Mouse (Mus musculus) hindbrain, embryonic 14.5 days (tissue): ENCODE data around the gene Pde11a. TPM values are rescaled to one million over a fixed set of nuclear protein-coding genes. Genes with fewer than 3 reads are reported as not detected.

Experiments used
- ATAC-seq: fragments of 200-750 bp; cut with Nextera tagmentation; 2 replicates; pipeline ENCODE4 v1.8.0; 2017; ENCODE audit warnings: moderate number of reproducible peaks, mild to moderate bottlenecking, moderate TSS enrichment, moderate library complexity; ENCODE audit not compliant: low FRiP score
- DNase-seq: peaks from one replicate; pipeline ENCODE4 v3.0.0-alpha.2; 2015; ENCODE audit warnings: low spot score
- H3K27ac ChIP-seq: fragments of 300-500 bp; sonication (generic); 2 replicates; pipeline ENCODE4 v1.5.1; 2014; ENCODE audit warnings: mild to moderate bottlenecking, moderate library complexity
- H3K27me3 ChIP-seq: fragments of 300-500 bp; sonication (generic); 2 replicates; pipeline ENCODE4 v1.6.1; 2014; ENCODE audit warnings: mild to moderate bottlenecking, low read length, mixed read lengths; ENCODE audit not compliant: control insufficient read depth, insufficient read depth
- H3K36me3 ChIP-seq: fragments of 300-500 bp; sonication (generic); replicated peaks from 2 replicates; pipeline ENCODE4 v1.6.1; 2014; ENCODE audit not compliant: control insufficient read depth, insufficient read depth
- H3K4me1 ChIP-seq: fragments of 300-500 bp; sonication (generic); replicated peaks from 2 replicates; pipeline ENCODE4 v1.6.1; 2014; ENCODE audit warnings: antibody characterized with exemption, low read length, mixed read lengths; ENCODE audit not compliant: control insufficient read depth, insufficient read depth
- H3K4me2 ChIP-seq: fragments of 300-500 bp; sonication (generic); replicated peaks from 2 replicates; pipeline ENCODE4 v1.6.1; 2014; ENCODE audit warnings: mild to moderate bottlenecking, moderate library complexity
- H3K4me3 ChIP-seq: fragments of 300-500 bp; sonication (generic); replicated peaks from 2 replicates; pipeline ENCODE4 v1.5.1; 2014; ENCODE audit warnings: mild to moderate bottlenecking, low read length
- H3K9ac ChIP-seq: fragments of 300-500 bp; sonication (generic); 2 replicates; pipeline ENCODE4 v1.6.1; 2014
- H3K9me3 ChIP-seq: fragments of 300-500 bp; sonication (generic); 2 replicates; pipeline ENCODE4 v1.6.1; 2016; ENCODE audit warnings: low read length; ENCODE audit not compliant: control insufficient read depth
- WGBS: fragments of 180-500 bp; shearing (Covaris S2); extraction: QIAGEN DNeasy Blood & Tissue Kit; methylation state at CpG from one replicate; pipeline ENCODE4 v1.1.7; 2014; 5-methylcytosine and 5-hydroxymethylcytosine counted together
- polyA plus RNA-seq: library from polyadenylated mRNA; unstranded; fragments of >200 nt; fragmentation: Nextera tagmentation; extraction: Ambion mirVana; gene quantifications from 2 replicates; pipeline ENCODE4 v1.2.1, GENCODE M21; 2014

Pde11a gene
- polyA plus RNA-seq, 1 experiment from 2014 or later = 1.7 TPM

GRCm38 (mm10) chr2:76050092-76050491 lies 288.5 kb downstream of the Pde11a start:
- WGBS = 69% methylated on average over 10 of the region's 10 CpGs
- no peak for ATAC-seq
- no peak overlapping the region for H3K4me3 ChIP-seq
- no peak for DNase-seq
- peaks cover 15% of the 10 kb centered on the region for H3K4me1 ChIP-seq
- H3K27me3 ChIP-seq = no peaks in the 10 kb centered on the region
- no peak overlapping the region for H3K9ac ChIP-seq
- no peak overlapping the region for H3K4me2 ChIP-seq
- no peaks in the 10 kb centered on the region for H3K36me3 ChIP-seq
- no peaks in the 10 kb centered on the region for H3K9me3 ChIP-seq
- no peak overlapping the region for H3K27ac ChIP-seq

- no peak overlapping the region for H3K27ac ChIP-seq
- no peaks in the 10 kb centered on the region for H3K27me3 ChIP-seq
- no peaks in the 10 kb centered on the region for H3K36me3 ChIP-seq
- no peak for ATAC-seq
- H3K4me3 ChIP-seq = no peak overlapping the region
- 84% methylated on average over 8 of the region's 8 CpGs for WGBS
- H3K4me1 ChIP-seq = peaks cover 13% of the 10 kb centered on the region
- no peaks in the 10 kb centered on the region for H3K9me3 ChIP-seq
- DNase-seq = no peak
- no peak overlapping the region for H3K9ac ChIP-seq
- H3K4me2 ChIP-seq = no peak overlapping the region
Observed at GRCm38 (mm10) chr2:76049529-76049928, 289.0 kb downstream of the Pde11a start.

GRCm38 (mm10) chr2:76047740-76048139 lies 290.8 kb downstream of the Pde11a start:
- Histone ChIP-seq H3K4me1 (0 out of 2 replicates have a peak, but pooled peaks cover 6% of the 10 kb centered on the region), H3K36me3 (no peaks in the 10 kb centered on the region), H3K4me3 (no peak overlapping the region), H3K27me3 (no peaks in the 10 kb centered on the region), H3K9me3 (no peaks in the 10 kb centered on the region), H3K27ac (no peak overlapping the region), H3K9ac (no peak overlapping the region), H3K4me2 (no peak overlapping the region)
- ATAC-seq (no peak), DNase-seq (no peak)
- 89% methylated on average over 12 of the region's 12 CpGs for WGBS

DNA sequence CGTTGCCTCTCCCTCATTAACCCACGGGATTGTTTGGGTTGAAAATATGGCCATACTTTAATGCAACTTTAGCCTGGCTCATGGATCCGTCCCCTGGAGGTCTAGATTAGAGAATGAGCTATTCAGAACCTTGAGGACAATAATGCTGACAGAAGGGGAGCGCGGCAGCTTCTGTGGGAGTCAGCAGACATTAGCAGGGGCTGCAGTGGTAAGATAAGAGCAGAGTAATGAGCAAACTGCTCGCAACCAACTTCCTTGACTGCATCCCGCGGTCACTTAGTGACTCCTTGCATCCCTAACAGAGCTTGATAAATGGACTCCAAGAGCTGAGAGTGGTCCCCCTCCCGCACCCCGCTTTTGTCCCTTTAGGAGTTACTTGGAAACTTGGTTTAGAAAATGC lies 296.4 kb downstream of the Pde11a start:
- H3K27ac ChIP-seq = no peak overlapping the region
- no peaks in the 10 kb centered on the region for H3K36me3 ChIP-seq
- H3K4me3 ChIP-seq = no peak overlapping the region
- H3K9ac ChIP-seq = no peak overlapping the region
- no peak overlapping the region for H3K4me2 ChIP-seq
- no peaks in the 10 kb centered on the region for H3K4me1 ChIP-seq
- DNase-seq (no peak), ATAC-seq (no peak)
- H3K9me3 ChIP-seq = no peaks in the 10 kb centered on the region
- no peaks in the 10 kb centered on the region for H3K27me3 ChIP-seq
- WGBS = 80% methylated on average over 10 of the region's 10 CpGs

GRCm38 (mm10) chr2:76040116-76040515 lies 298.5 kb downstream of the Pde11a start:
- WGBS = 94% methylated on average over 7 of the region's 7 CpGs
- H3K9ac ChIP-seq = no peak overlapping the region
- no peaks in the 10 kb centered on the region for H3K9me3 ChIP-seq
- ATAC-seq = no peak
- H3K4me2 ChIP-seq = no peak overlapping the region
- H3K27me3 ChIP-seq = no peaks in the 10 kb centered on the region
- H3K4me3 ChIP-seq = no peak overlapping the region
- no peaks in the 10 kb centered on the region for H3K36me3 ChIP-seq
- no peak overlapping the region for H3K27ac ChIP-seq
- DNase-seq = no peak
- no peaks in the 10 kb centered on the region for H3K4me1 ChIP-seq

- peak overlapping the region; percentile 95 for H3K27ac ChIP-seq
- no peak overlapping the region for H3K4me3 ChIP-seq
- H3K9me3 ChIP-seq = no peaks in the 10 kb centered on the region
- no peaks in the 10 kb centered on the region for H3K27me3 ChIP-seq
- H3K9ac ChIP-seq = peak overlapping the region; percentile 55
- 6% methylated on average over 8 of the region's 8 CpGs for WGBS
- DNase-seq (peak; percentile 57), ATAC-seq (peak; percentile 77)
- peaks cover 28% of the 10 kb centered on the region for H3K4me1 ChIP-seq
- peak overlapping the region; percentile 46 for H3K4me2 ChIP-seq
- H3K36me3 ChIP-seq = no peaks in the 10 kb centered on the region
Observed at GRCm38 (mm10) chr2:76030080-76030479, 308.5 kb downstream of the Pde11a start.

DNA sequence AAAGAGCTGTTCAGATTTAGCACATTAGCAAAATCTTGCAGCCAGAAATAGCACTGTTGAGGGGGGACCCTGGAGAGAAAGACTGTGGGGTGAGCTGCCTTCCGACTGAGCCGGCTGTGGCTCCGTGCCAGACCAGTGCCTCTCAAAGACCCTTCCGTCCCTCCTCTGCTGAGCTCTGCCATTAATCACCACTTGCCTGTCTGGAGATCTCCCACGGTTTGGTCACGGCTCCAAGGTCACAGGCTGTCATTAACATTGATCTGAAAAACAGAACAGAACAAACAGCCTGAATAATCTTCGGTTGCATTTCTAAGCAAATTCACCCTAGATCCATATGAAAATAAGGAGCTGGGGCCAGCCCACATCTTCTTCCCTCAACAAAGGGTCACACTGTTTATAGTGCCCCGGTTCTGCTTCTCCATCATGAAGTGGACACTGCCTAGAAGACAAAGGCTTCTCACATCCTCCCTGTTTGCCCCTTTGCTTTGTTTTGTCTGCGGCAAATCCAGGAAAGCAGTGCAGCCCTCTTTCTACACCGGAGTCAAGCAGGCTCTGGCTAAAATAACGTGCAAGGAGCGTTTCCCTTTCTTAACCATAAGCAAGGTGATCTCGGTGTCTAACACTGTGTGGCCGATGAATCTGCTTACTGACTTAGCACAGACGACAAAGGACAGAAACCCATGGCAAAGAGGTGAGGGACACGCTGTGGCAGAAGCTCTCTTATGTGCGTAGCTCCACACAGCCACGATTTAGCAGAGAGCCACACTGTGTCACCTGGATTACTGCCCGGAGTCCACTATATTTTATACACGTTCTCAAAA lies 309.3 kb downstream of the Pde11a start:
- Histone ChIP-seq H3K9ac (peak overlapping the region; percentile 55), H3K27ac (peak overlapping the region; percentile 95), H3K4me2 (peak overlapping the region; percentile 46), H3K4me1 (peaks cover 28% of the 10 kb centered on the region), H3K27me3 (no peaks in the 10 kb centered on the region), H3K4me3 (no peak overlapping the region), H3K9me3 (no peaks in the 10 kb centered on the region), H3K36me3 (no peaks in the 10 kb centered on the region)
- WGBS = 6% methylated on average over 20 of the region's 20 CpGs
- DNase-seq = peak; percentile 67
- ATAC-seq = peak; percentile 86

- no peak overlapping the region for H3K4me2 ChIP-seq
- no peaks in the 10 kb centered on the region for H3K36me3 ChIP-seq
- H3K4me3 ChIP-seq = no peak overlapping the region
- H3K9me3 ChIP-seq = no peaks in the 10 kb centered on the region
- no peaks in the 10 kb centered on the region for H3K27me3 ChIP-seq
- peaks cover 15% of the 10 kb centered on the region for H3K4me1 ChIP-seq
- ATAC-seq = peak; percentile 40; the same call in 1 of the 2 replicates
- 0 out of 2 replicates have a peak overlapping the region, but pooled peaks have one; percentile 9 for H3K27ac ChIP-seq
- 7% methylated on average over 7 of the region's 7 CpGs for WGBS
- DNase-seq = peak; percentile 53
- no peak overlapping the region for H3K9ac ChIP-seq
Observed at GRCm38 (mm10) chr2:76016890-76017289, 321.7 kb downstream of the Pde11a start.

DNA sequence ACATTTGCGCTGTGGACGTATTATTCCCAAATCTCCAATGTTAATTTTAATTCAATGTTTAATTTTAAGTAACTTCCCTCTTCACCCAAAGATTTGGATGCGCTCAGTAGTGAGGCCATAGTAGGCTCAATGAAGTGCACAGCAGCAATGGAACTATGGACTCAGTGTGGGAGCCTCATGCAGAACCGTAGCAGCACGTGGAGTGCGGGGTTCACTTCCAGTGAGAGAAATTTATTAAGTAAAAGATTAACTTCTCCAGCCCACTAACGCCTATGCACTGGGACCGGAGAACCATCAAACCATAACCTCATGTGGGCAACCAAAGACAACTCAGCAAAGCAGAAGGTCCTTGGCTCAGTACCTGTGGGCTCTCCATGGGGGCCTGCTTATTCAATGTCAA lies 322.4 kb downstream of the Pde11a start:
- Histone ChIP-seq H3K9ac (no peak overlapping the region), H3K27me3 (no peaks in the 10 kb centered on the region), H3K27ac (no peak overlapping the region), H3K9me3 (no peaks in the 10 kb centered on the region), H3K4me1 (peaks cover 14% of the 10 kb centered on the region), H3K4me3 (no peak overlapping the region), H3K4me2 (no peak overlapping the region), H3K36me3 (no peaks in the 10 kb centered on the region)
- ATAC-seq (no peak), DNase-seq (no peak)
- 78% methylated on average over 8 of the region's 8 CpGs for WGBS
